9 mouse cellular contexts compared by ENCODE assay signal in the genomic region with DNA sequence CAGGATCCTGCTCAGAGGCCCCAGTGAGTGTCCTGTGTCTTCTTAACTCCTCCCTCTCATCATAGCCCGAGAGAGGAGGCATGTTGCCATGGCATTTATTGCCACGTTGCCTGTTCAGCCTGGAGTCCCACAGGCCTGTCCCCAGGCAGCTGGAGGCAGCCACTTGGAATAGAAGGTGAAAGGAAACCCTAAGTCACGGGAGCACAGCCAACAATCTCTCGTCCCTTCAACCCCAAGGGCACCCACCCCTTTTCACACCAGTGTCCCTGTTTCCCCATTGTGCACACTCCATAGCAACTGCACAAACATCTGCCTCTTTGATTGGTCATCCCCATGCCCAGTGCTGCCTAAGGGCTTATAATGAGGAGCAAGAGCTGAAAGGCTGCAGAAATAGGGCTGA. TPM values are rescaled to one million over a fixed set of nuclear protein-coding genes. Genes with fewer than 3 reads are reported as not detected.
A peak's percentile ranks its signal among the peaks of the same experiment; 100 is the strongest.
DNase-seq lines count a peak whose midpoint lies in the region; ATAC-seq and TF ChIP-seq lines count a peak whose summit lies in the region.
"Had no signal": no experiment of that assay in that cellular context is flagged by ENCODE, and none has a peak within 500 bp of the region (broad histone marks: within the 10 kb centered on the region; RNA-seq: fewer than 3 reads in every experiment).

No protein-coding gene starts in this region.

- no peak for TF ChIP-seq CTCF in thymus, adult 2 months (IDR thresholded peaks at IDR 0.05; ENCODE audit: borderline replicate concordance, control insufficient read depth, extremely low read depth, insufficient read depth, low read length, poor library complexity)
- TF ChIP-seq CTCF in liver, postnatal 0 days (IDR thresholded peaks at IDR 0.05; ENCODE audit: low read depth): no peak

- 6% methylated on average over 4 of the region's 4 CpGs for WGBS in forebrain, embryonic 12.5 days
- 72% methylated on average over 4 of the region's 4 CpGs for WGBS in thymus, adult 2 months
- 46% methylated on average over 4 of the region's 4 CpGs for WGBS in liver, postnatal 0 days (ENCODE audit: insufficient replicate concordance)

- intact Hi-C loops in heart, postnatal 10 days (cut with DNase I): no loop called here

- H3K4me2 ChIP-seq in forebrain, embryonic 12.5 days: no peak overlapping the region
- H3K4me2 ChIP-seq in liver, postnatal 0 days (ENCODE audit: low read depth, low read length): no peak overlapping the region
- H3K4me2 ChIP-seq: liver, embryonic 15.5 days had no signal

- peak overlapping the region; percentile 21; the same call in 1 of the 2 replicates for H3K27ac ChIP-seq in forebrain, embryonic 12.5 days
- H3K27ac ChIP-seq in thymus, adult 2 months (ENCODE audit: control insufficient read depth, insufficient read depth, low read length): no peak overlapping the region
- H3K27ac ChIP-seq in liver, postnatal 0 days (ENCODE audit: low read depth): no peak overlapping the region
- H3K27ac ChIP-seq: liver, embryonic 15.5 days had no signal

- TF ChIP-seq EP300 in liver, postnatal 0 days (IDR thresholded peaks at IDR 0.05; ENCODE audit: low read depth): no peak

- H3K27me3 ChIP-seq in forebrain, embryonic 12.5 days: no peaks in the 10 kb centered on the region
- H3K27me3 ChIP-seq in thymus, adult 2 months (ENCODE audit: control insufficient read depth, insufficient read depth, low read length): no peaks in the 10 kb centered on the region
- H3K27me3 ChIP-seq in liver, postnatal 0 days (ENCODE audit: insufficient read depth, low read length): no peaks in the 10 kb centered on the region

- H3K9me3 ChIP-seq in forebrain, embryonic 12.5 days: no peaks in the 10 kb centered on the region
- H3K9me3 ChIP-seq in liver, postnatal 0 days (ENCODE audit: low read length): no peaks in the 10 kb centered on the region
- H3K9me3 ChIP-seq: liver, embryonic 15.5 days had no signal

- peak; percentile 41 for DNase-seq in lung, postnatal 10 days
- DNase-seq in lung, postnatal 25 days (ENCODE audit: low spot score): no peak
- DNase-seq in layer of hippocampus, postnatal 36 days: peak; percentile 48 to 58
- peak; percentile 71 for DNase-seq in retina, postnatal 1 day
- DNase-seq in thymus, adult 2 months: no peak
- no peak for DNase-seq in heart, postnatal 10 days
- no peak for DNase-seq in liver, postnatal 0 days

- TF ChIP-seq POLR2A in thymus, adult 2 months (IDR thresholded peaks at IDR 0.05; ENCODE audit: control insufficient read depth, extremely low read depth, insufficient read depth, low read length, poor library complexity): no peak

- H3K4me3 ChIP-seq in forebrain, embryonic 12.5 days (replicated peaks): no peak overlapping the region
- no peak overlapping the region for H3K4me3 ChIP-seq in thymus, adult 2 months (ENCODE audit: control insufficient read depth, insufficient read depth, low read length)
- no peak overlapping the region for H3K4me3 ChIP-seq in liver, postnatal 0 days (ENCODE audit: low read depth, low read length)
- H3K4me3 ChIP-seq: liver, embryonic 15.5 days had no signal

- peaks cover 33% of the 10 kb centered on the region for H3K4me1 ChIP-seq in forebrain, embryonic 12.5 days
- H3K4me1 ChIP-seq in thymus, adult 2 months (replicated peaks; ENCODE audit: control insufficient read depth, insufficient read depth, low read length): peaks cover 8% of the 10 kb centered on the region
- H3K4me1 ChIP-seq in liver, postnatal 0 days (ENCODE audit: insufficient read depth): no peaks in the 10 kb centered on the region
- H3K4me1 ChIP-seq: liver, embryonic 15.5 days had no signal

- ATAC-seq in forebrain, embryonic 12.5 days (ENCODE audit: low FRiP score): peak; percentile 64
- ATAC-seq in liver, postnatal 0 days: no peak

- no peaks in the 10 kb centered on the region for H3K36me3 ChIP-seq in forebrain, embryonic 12.5 days (replicated peaks)
- no peaks in the 10 kb centered on the region for H3K36me3 ChIP-seq in thymus, adult 2 months (ENCODE audit: control insufficient read depth, insufficient read depth, low read length)
- no peaks in the 10 kb centered on the region for H3K36me3 ChIP-seq in liver, postnatal 0 days (replicated peaks; ENCODE audit: insufficient read depth, low read length)
- H3K36me3 ChIP-seq: liver, embryonic 15.5 days had no signal

- H3K9ac ChIP-seq in forebrain, embryonic 12.5 days: no peak overlapping the region
- no peak overlapping the region for H3K9ac ChIP-seq in liver, postnatal 0 days (replicated peaks)
- H3K9ac ChIP-seq: liver, embryonic 15.5 days had no signal

RNA-seq across cellular contexts. Expression of a gene that starts 28.8 kb away (rescaled TPM):
- polyA plus RNA-seq in forebrain, embryonic 12.5 days (2016; fragmentation: Nextera tagmentation; extraction: Ambion mirVana): 3.5 and 4.3 TPM in 2 replicates
- 100 to 1,000 TPM; 388 to 405 TPM for total RNA-seq in layer of hippocampus, postnatal 36 days (2021)
- polyA plus RNA-seq in thymus, adult 2 months (2012; rRNA removed): 0.23 and 0.27 TPM in 2 replicates
- total RNA-seq in heart, postnatal 10 days (2021): 1 to 10 TPM; 2.3 to 3.1 TPM
- polyA plus RNA-seq in liver, postnatal 0 days (2015; fragmentation: Nextera tagmentation; extraction: Ambion mirVana): not detected in 2 replicates

RNA-seq across cellular contexts. Expression of a gene that starts 31.2 kb away (rescaled TPM):
- 0.55 and 0.98 TPM in 2 replicates for polyA plus RNA-seq in forebrain, embryonic 12.5 days (2016; fragmentation: Nextera tagmentation; extraction: Ambion mirVana)
- total RNA-seq in layer of hippocampus, postnatal 36 days (2021): 1 to 10 TPM; 1.5 to 1.6 TPM
- polyA plus RNA-seq in thymus, adult 2 months (2012; rRNA removed): 3.5 and 4.6 TPM in 2 replicates
- 1 to 10 TPM; 1.6 to 3.2 TPM for total RNA-seq in heart, postnatal 10 days (2021)
- 0.20 TPM in 2 replicates for polyA plus RNA-seq in liver, postnatal 0 days (2015; fragmentation: Nextera tagmentation; extraction: Ambion mirVana)

Comparison
In these comparisons a context has a peak if more than half of its experiments do, and no peak if none do; other contexts are left out.
1. DNase-seq: peak in lung, postnatal 10 days (single experiment), layer of hippocampus, postnatal 36 days (2 of 2) and retina, postnatal 1 day (single experiment); none in lung, postnatal 25 days (single experiment), thymus, adult 2 months (single experiment), heart, postnatal 10 days (0 of 2) and liver, postnatal 0 days (single experiment).